Mouse (Mus musculus): ENCODE results near the gene Car9. TPM values are rescaled to one million over a fixed set of nuclear protein-coding genes. Genes with fewer than 3 reads are reported as not detected.

The Car9 gene
- polyA plus RNA-seq, 1 experiment from 2014 or later, result 4.8 TPM

Other genes with a start within 250 kb of the Car9 start
- 0.42 and 0.63 TPM in 2 replicates for gene Atp8b5, start 239.8 kb upstream of the Car9 start, polyA plus RNA-seq (2015; fragmentation: Nextera tagmentation; extraction: Ambion mirVana)
- 18.2 TPM in 2 replicates for gene Rusc2, start 125.0 kb upstream of the Car9 start, polyA plus RNA-seq (2015; fragmentation: Nextera tagmentation; extraction: Ambion mirVana)
- gene Fam166b, start 77.8 kb upstream of the Car9 start, polyA plus RNA-seq (2015; fragmentation: Nextera tagmentation; extraction: Ambion mirVana), result 0.41 and 0.44 TPM in 2 replicates
- 9.2 and 9.3 TPM in 2 replicates for gene Tesk1, start 65.0 kb upstream of the Car9 start, polyA plus RNA-seq (2015; fragmentation: Nextera tagmentation; extraction: Ambion mirVana)
- gene Cd72, start 52.3 kb upstream of the Car9 start, polyA plus RNA-seq (2015; fragmentation: Nextera tagmentation; extraction: Ambion mirVana), result 3.1 and 3.8 TPM in 2 replicates
- not detected in 2 replicates for gene Sit1, start 23.2 kb upstream of the Car9 start, polyA plus RNA-seq (2015; fragmentation: Nextera tagmentation; extraction: Ambion mirVana)
- 71.7 and 81.0 TPM in 2 replicates for gene Ccdc107, start 14.1 kb upstream of the Car9 start, polyA plus RNA-seq (2015; fragmentation: Nextera tagmentation; extraction: Ambion mirVana)
- 36.8 and 39.8 TPM in 2 replicates for gene Arhgef39, start 7.3 kb upstream of the Car9 start, polyA plus RNA-seq (2015; fragmentation: Nextera tagmentation; extraction: Ambion mirVana)
- gene Tpm2, start 16.8 kb downstream of the Car9 start, polyA plus RNA-seq (2015; fragmentation: Nextera tagmentation; extraction: Ambion mirVana), result 456 and 604 TPM in 2 replicates
- 77.5 and 88.2 TPM in 2 replicates for gene Creb3, start 55.4 kb downstream of the Car9 start, polyA plus RNA-seq (2015; fragmentation: Nextera tagmentation; extraction: Ambion mirVana)
- gene Tln1, start 55.7 kb downstream of the Car9 start, polyA plus RNA-seq (2015; fragmentation: Nextera tagmentation; extraction: Ambion mirVana), result 55.8 and 60.9 TPM in 2 replicates
- gene Rgp1, start 71.7 kb downstream of the Car9 start, polyA plus RNA-seq (2015; fragmentation: Nextera tagmentation; extraction: Ambion mirVana), result 28.6 and 32.5 TPM in 2 replicates
- 21.3 and 22.3 TPM in 2 replicates for gene Gba2, start 71.9 kb downstream of the Car9 start, polyA plus RNA-seq (2015; fragmentation: Nextera tagmentation; extraction: Ambion mirVana)
- gene Msmp, start 77.5 kb downstream of the Car9 start, polyA plus RNA-seq (2015; fragmentation: Nextera tagmentation; extraction: Ambion mirVana), result 1.5 and 1.6 TPM in 2 replicates
- 19.7 and 20.9 TPM in 2 replicates for gene Npr2, start 125.0 kb downstream of the Car9 start, polyA plus RNA-seq (2015; fragmentation: Nextera tagmentation; extraction: Ambion mirVana)
- 7.5 and 10.6 TPM in 2 replicates for gene Spag8, start 146.6 kb downstream of the Car9 start, polyA plus RNA-seq (2015; fragmentation: Nextera tagmentation; extraction: Ambion mirVana)
- gene Hint2, start 149.5 kb downstream of the Car9 start, polyA plus RNA-seq (2015; fragmentation: Nextera tagmentation; extraction: Ambion mirVana), result 88.1 and 91.2 TPM in 2 replicates
- gene Tmem8b, start 162.0 kb downstream of the Car9 start, polyA plus RNA-seq (2015; fragmentation: Nextera tagmentation; extraction: Ambion mirVana), result 5.3 and 6.1 TPM in 2 replicates
- 2.9 and 4.3 TPM in 2 replicates for gene Fam221b, start 162.2 kb downstream of the Car9 start, polyA plus RNA-seq (2015; fragmentation: Nextera tagmentation; extraction: Ambion mirVana)
- gene Olfr70, start 193.8 kb downstream of the Car9 start, polyA plus RNA-seq (2015; fragmentation: Nextera tagmentation; extraction: Ambion mirVana), result not detected in 2 replicates
- not detected in 2 replicates for gene Olfr71, start 203.3 kb downstream of the Car9 start, polyA plus RNA-seq (2015; fragmentation: Nextera tagmentation; extraction: Ambion mirVana)
- gene Hrct1, start 220.2 kb downstream of the Car9 start, polyA plus RNA-seq (2015; fragmentation: Nextera tagmentation; extraction: Ambion mirVana), result 0.99 and 1.2 TPM in 2 replicates
- 0.09 and 0.31 TPM in 2 replicates for gene Spaar, start 223.1 kb downstream of the Car9 start, polyA plus RNA-seq (2015; fragmentation: Nextera tagmentation; extraction: Ambion mirVana)